Mouse (Mus musculus) spleen, adult 2 months (tissue): ENCODE data around the gene Gm21964.

ENCODE experiments used
- CTCF ChIP-seq: fragments of 200-500 bp; IDR thresholded peaks from 2 replicates; pipeline ENCODE4 v1.5.1; 2011; ENCODE audit warnings: mild to moderate bottlenecking, inconsistent platforms; ENCODE audit not compliant: insufficient read depth, insufficient read length, insufficient replicate concordance; ENCODE audit errors: extremely low read depth
- POLR2A ChIP-seq: fragments of 200-500 bp; IDR thresholded peaks from 2 replicates; pipeline ENCODE4 v1.6.1; 2011; ENCODE audit warnings: low read depth, low read length, inconsistent platforms

GRCm38 (mm10) chr8:110140770-110141169 lies 39.8 kb downstream of the Gm21964 start:
- no peak for TF ChIP-seq CTCF
- TF ChIP-seq POLR2A: no peak
